Mouse (Mus musculus) megakaryocyte, embryonic 14.5 days (primary cell): ENCODE results near the gene 3110082J24Rik.

Experiments used
- FLI1 ChIP-seq: IDR thresholded peaks from 2 replicates; pipeline ENCODE4 v1.6.1; 2012; ENCODE audit warnings: low read length, inconsistent platforms, mixed read lengths
- GATA1 ChIP-seq: IDR thresholded peaks from 3 replicates; pipeline ENCODE4 v1.6.1; 2012; ENCODE audit warnings: mixed read lengths, low read length, inconsistent platforms, borderline replicate concordance

GRCm38 (mm10) chr5:30152413-30152812 lies 46.5 kb upstream of the 3110082J24Rik start:
- TF ChIP-seq GATA1 (no peak), FLI1 (no peak)
